Mouse (Mus musculus): ENCODE results near the gene Bend6. TPM values are rescaled to one million over a fixed set of nuclear protein-coding genes. Genes with fewer than 3 reads are reported as not detected.
A peak's percentile ranks its signal among the peaks of the same experiment; 100 is the strongest.

Bend6 gene
- total RNA-seq (2012; rRNA removed), result 0.48 and 0.89 TPM in 2 replicates

DNA sequence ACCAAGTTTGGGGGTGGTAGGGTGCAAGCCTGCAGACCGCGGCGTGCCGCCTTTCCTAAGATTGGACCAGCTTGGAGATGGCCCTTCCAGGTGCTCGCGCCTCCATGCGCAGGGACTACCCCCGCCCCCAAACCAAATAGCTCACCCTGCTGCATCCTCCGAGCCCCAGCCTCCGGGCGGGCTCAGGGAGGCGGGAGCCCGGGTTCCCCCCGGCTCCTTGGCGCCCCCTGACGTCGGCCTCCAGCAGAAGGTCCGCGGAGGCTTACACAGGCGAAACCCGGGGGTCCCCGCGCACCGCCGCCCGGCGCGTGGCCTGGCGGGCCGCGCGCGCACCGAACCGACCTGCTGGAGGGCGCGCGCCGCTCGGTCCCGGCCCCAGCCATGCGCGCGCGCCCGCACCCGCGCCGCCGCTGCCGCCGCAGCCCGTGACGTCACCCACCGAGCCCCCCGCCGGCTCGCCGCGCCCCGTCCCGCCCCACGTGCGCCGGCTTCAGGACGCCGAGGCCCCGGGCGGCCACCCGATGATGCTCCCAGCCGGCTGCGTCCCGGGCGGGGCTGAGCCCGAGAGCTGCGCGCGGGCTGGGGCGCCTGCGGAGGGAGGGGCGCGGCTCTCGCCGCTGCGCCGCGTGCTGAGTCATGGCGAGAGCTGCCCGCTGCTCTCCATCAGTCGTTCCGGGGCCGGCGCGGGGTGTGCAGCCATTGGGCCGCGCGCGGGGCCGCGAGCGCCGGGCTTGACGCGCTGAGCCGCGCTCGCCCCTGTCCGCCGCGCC is at the start of gene Bend6:
Gene Bend6 (minus strand): TSS at position 396 of the 770 bp plus-strand sequence.
- in situ Hi-C loops (cut with MboI; ENCODE audit: low sequenced_read_pairs in 2 of 2, unreplicated experiment in 2 of 2), result no loop called here
- H3K27ac ChIP-seq (ENCODE audit: insufficient read depth, low read depth, low read length, poor library complexity, severe bottlenecking), result 0 out of 2 replicates have a peak within 1 kb of the TSS, but pooled peaks have one; percentile 26
- H3K9me3 ChIP-seq (ENCODE audit: control insufficient read depth, insufficient read depth, low read depth, low read length), result no peaks in the 10 kb centered on the region
- H3K4me3 ChIP-seq (ENCODE audit: insufficient read depth in 1 of 2, low read depth in 1 of 2, low read length in 2 of 2, poor library complexity in 1 of 2, severe bottlenecking in 1 of 2), result peak within 1 kb of the TSS; percentile 81 to 89
- DNase-seq (ENCODE audit: low read depth, low spot score), result peak; percentile 47
- no peak for TF ChIP-seq ZC3H11A (IDR thresholded peaks at IDR 0.05; ENCODE audit: borderline replicate concordance, low read depth, low read length)
- TF ChIP-seq HCFC1 (IDR thresholded peaks at IDR 0.05; ENCODE audit: borderline replicate concordance, insufficient read depth, low read length), result 0 out of 2 replicates have a peak, but pooled peaks have one; percentile 19
- TF ChIP-seq MAFK (IDR thresholded peaks at IDR 0.05; ENCODE audit: insufficient read depth, low read depth, low read length), result peak; percentile 69
- TF ChIP-seq CHD2 (IDR thresholded peaks at IDR 0.05; ENCODE audit: low read depth, low read length), result no peak
- H3K9ac ChIP-seq (ENCODE audit: insufficient read depth, low read depth, low read length, poor library complexity, severe bottlenecking), result peak within 1 kb of the TSS; percentile 83
- peaks cover 2 to 8% of the 10 kb centered on the region in 2 experiments; a peak in 2 of 4 replicates for H3K4me1 ChIP-seq (ENCODE audit: control insufficient read depth in 2 of 2, insufficient read depth in 2 of 2, low read length in 2 of 2, poor library complexity in 1 of 2)
- H3K36me3 ChIP-seq (ENCODE audit: control insufficient read depth, insufficient read depth, low read length, poor library complexity, severe bottlenecking), result no peaks in the 10 kb centered on the region

DNA sequence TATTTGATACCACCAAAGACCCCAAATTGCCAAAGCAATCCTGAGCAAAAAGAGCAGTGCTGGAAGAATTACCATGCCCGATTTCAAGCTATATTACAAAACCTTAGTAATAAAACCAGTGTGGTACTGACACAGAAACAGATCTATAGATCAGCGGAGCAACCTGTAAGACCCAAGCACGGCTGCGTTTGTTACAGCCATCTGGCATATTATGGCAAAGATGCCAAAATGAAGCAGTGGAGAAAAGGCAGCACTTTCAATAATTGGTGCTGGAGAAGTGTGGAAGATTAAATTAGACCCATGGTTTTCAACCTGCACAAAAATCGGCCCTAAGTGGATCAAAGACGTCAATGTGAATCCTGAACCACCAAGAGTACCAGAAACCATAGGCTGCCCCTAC is 48.0 kb upstream of the Bend6 start:
- in situ Hi-C loops (cut with MboI; ENCODE audit: low sequenced_read_pairs in 2 of 2, unreplicated experiment in 2 of 2), result no loop called here
- no peak for DNase-seq (ENCODE audit: low read depth, low spot score)
- no peak overlapping the region for H3K9ac ChIP-seq (ENCODE audit: insufficient read depth, low read depth, low read length, poor library complexity, severe bottlenecking)

DNA sequence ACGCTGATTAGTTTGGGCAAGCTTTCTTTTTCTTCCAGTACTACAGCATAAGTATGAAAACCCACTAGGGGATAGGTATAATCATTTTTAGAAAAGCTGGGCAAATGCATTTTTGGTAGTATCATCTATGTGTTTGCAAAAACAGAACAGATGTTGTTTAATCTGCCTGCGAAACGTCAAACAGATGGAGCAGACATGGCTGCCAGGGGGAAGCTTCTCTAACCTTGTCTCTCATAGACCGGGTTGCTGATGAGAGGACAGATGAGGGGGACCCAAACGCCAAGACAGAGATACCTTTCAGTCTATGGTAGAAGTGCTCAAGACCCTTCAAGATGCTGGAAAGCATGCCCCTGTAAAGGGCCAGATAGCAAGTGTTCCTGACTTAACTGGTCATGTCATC is 40.9 kb upstream of the Bend6 start:
- Histone ChIP-seq H3K4me3 (ENCODE audit: insufficient read depth in 1 of 2, low read depth in 1 of 2, low read length in 2 of 2, poor library complexity in 1 of 2, severe bottlenecking in 1 of 2) (no peak overlapping the region), H3K9ac (ENCODE audit: insufficient read depth, low read depth, low read length, poor library complexity, severe bottlenecking) (no peak overlapping the region), H3K4me1 (ENCODE audit: control insufficient read depth in 2 of 2, insufficient read depth in 2 of 2, low read length in 2 of 2, poor library complexity in 1 of 2) (peaks cover 14 to 25% of the 10 kb centered on the region in 2 experiments), H3K9me3 (ENCODE audit: control insufficient read depth, insufficient read depth, low read depth, low read length) (no peaks in the 10 kb centered on the region), H3K27ac (ENCODE audit: insufficient read depth, low read depth, low read length, poor library complexity, severe bottlenecking) (no peak overlapping the region), H3K36me3 (ENCODE audit: control insufficient read depth, insufficient read depth, low read length, poor library complexity, severe bottlenecking) (no peaks in the 10 kb centered on the region)
- no peak for DNase-seq (ENCODE audit: low read depth, low spot score)
- no peak for TF ChIP-seq ZNF384 (IDR thresholded peaks at IDR 0.05; ENCODE audit: low read depth, low read length)
- in situ Hi-C loops (cut with MboI; ENCODE audit: low sequenced_read_pairs in 2 of 2, unreplicated experiment in 2 of 2), result no loop called here

More for the DNA sequence above, 48.0 kb upstream of the Bend6 start:
- Histone ChIP-seq H3K27ac (ENCODE audit: insufficient read depth, low read depth, low read length, poor library complexity, severe bottlenecking) (no peak overlapping the region), H3K4me1 (ENCODE audit: control insufficient read depth in 2 of 2, insufficient read depth in 2 of 2, low read length in 2 of 2, poor library complexity in 1 of 2) (no peaks in the 10 kb centered on the region), H3K36me3 (ENCODE audit: control insufficient read depth, insufficient read depth, low read length, poor library complexity, severe bottlenecking) (no peaks in the 10 kb centered on the region), H3K4me3 (ENCODE audit: insufficient read depth in 1 of 2, low read depth in 1 of 2, low read length in 2 of 2, poor library complexity in 1 of 2, severe bottlenecking in 1 of 2) (no peak overlapping the region), H3K9me3 (ENCODE audit: control insufficient read depth, insufficient read depth, low read depth, low read length) (no peaks in the 10 kb centered on the region)
- TF ChIP-seq ZNF384 (IDR thresholded peaks at IDR 0.05; ENCODE audit: low read depth, low read length) (no peak), HCFC1 (IDR thresholded peaks at IDR 0.05; ENCODE audit: borderline replicate concordance, insufficient read depth, low read length) (no peak), ZC3H11A (IDR thresholded peaks at IDR 0.05; ENCODE audit: borderline replicate concordance, low read depth, low read length) (no peak), MAFK (IDR thresholded peaks at IDR 0.05; ENCODE audit: insufficient read depth, low read depth, low read length) (no peak), CHD2 (IDR thresholded peaks at IDR 0.05; ENCODE audit: low read depth, low read length) (no peak)

DNA sequence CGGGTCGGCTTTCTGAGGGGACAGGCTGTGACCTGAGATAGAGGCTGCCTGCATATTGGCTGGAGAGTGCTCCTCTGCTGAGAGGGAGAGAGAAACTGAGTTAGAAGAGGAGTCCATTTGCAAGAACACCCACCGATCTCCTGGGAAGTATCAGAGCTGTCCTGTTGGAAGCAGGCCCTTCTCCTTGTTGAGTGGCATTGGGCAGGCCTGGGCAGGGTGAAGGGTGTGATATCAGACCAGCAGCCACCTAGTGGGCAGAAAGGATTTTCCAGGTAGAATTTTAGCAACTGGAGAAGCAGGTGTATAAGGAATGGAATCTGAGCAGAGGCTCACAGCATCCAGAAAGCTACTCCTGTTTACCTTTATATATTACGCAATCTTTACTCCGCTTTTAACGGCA is 40.2 kb upstream of the Bend6 start:
- no peaks in the 10 kb centered on the region for H3K9me3 ChIP-seq (ENCODE audit: control insufficient read depth, insufficient read depth, low read depth, low read length)
- DNase-seq (ENCODE audit: low read depth, low spot score), result no peak
- H3K4me1 ChIP-seq (ENCODE audit: control insufficient read depth in 2 of 2, insufficient read depth in 2 of 2, low read length in 2 of 2, poor library complexity in 1 of 2), result peaks cover 15 to 25% of the 10 kb centered on the region in 2 experiments
- TF ChIP-seq CHD2 (IDR thresholded peaks at IDR 0.05; ENCODE audit: low read depth, low read length) (no peak), ZC3H11A (IDR thresholded peaks at IDR 0.05; ENCODE audit: borderline replicate concordance, low read depth, low read length) (no peak), MAFK (IDR thresholded peaks at IDR 0.05; ENCODE audit: insufficient read depth, low read depth, low read length) (no peak), ZNF384 (IDR thresholded peaks at IDR 0.05; ENCODE audit: low read depth, low read length) (no peak), HCFC1 (IDR thresholded peaks at IDR 0.05; ENCODE audit: borderline replicate concordance, insufficient read depth, low read length) (no peak)
- no peaks in the 10 kb centered on the region for H3K36me3 ChIP-seq (ENCODE audit: control insufficient read depth, insufficient read depth, low read length, poor library complexity, severe bottlenecking)
- in situ Hi-C loops (cut with MboI; ENCODE audit: low sequenced_read_pairs in 2 of 2, unreplicated experiment in 2 of 2), result no loop called here
- no peak overlapping the region for H3K4me3 ChIP-seq (ENCODE audit: insufficient read depth in 1 of 2, low read depth in 1 of 2, low read length in 2 of 2, poor library complexity in 1 of 2, severe bottlenecking in 1 of 2)
- no peak overlapping the region; the same call in 1 of the 2 replicates for H3K9ac ChIP-seq (ENCODE audit: insufficient read depth, low read depth, low read length, poor library complexity, severe bottlenecking)
- H3K27ac ChIP-seq (ENCODE audit: insufficient read depth, low read depth, low read length, poor library complexity, severe bottlenecking), result no peak overlapping the region; the same call in 1 of the 2 replicates

Data from ES-E14 (cell line).